Mouse (Mus musculus) lung, adult 2 months (tissue): ENCODE measurements around the gene Uba7.

Experiments
- CTCF ChIP-seq: fragments of 200-500 bp; IDR thresholded peaks from 2 replicates; pipeline ENCODE4 v1.5.1; 2011; ENCODE audit warnings: mild to moderate bottlenecking, low read length, control low read depth; ENCODE audit not compliant: insufficient read depth
- POLR2A ChIP-seq: fragments of 200-500 bp; IDR thresholded peaks from 2 replicates; pipeline ENCODE4 v1.6.1; 2011; ENCODE audit warnings: low read depth, mild to moderate bottlenecking, control low read depth, low read length, borderline replicate concordance; ENCODE audit errors: extremely low read depth

GRCm38 (mm10) chr9:107928169-107928568, 47.1 kb upstream of the Uba7 start, which contains the start of gene Actl11:
- no peak for TF ChIP-seq POLR2A
- no peak for TF ChIP-seq CTCF
